Mouse (Mus musculus): ENCODE measurements around the gene Jade3.

GRCm38 (mm10) chrX:20549532-20549931 lies 124.0 kb downstream of the Jade3 start, which contains the start of gene Rgn:
- TF ChIP-seq POLR2A (IDR thresholded peaks at IDR 0.05; ENCODE audit: insufficient read depth, low read length) (no peak), EP300 (IDR thresholded peaks at IDR 0.05; ENCODE audit: insufficient read depth, low read depth, low read length) (no peak)

Data from ES-Bruce4 (cell line).